Mouse (Mus musculus) liver, postnatal 0 days (tissue): ENCODE measurements around the gene Dusp12. TPM values are rescaled to one million over a fixed set of nuclear protein-coding genes. Genes with fewer than 3 reads are reported as not detected.

Source experiments
- ATAC-seq: fragments of 200-750 bp; cut with Nextera tagmentation; 2 replicates; pipeline ENCODE4 v1.8.0; 2017; ENCODE audit warnings: mild to moderate bottlenecking, moderate library complexity
- DNase-seq: peaks from one replicate; pipeline ENCODE4 v3.0.0-alpha.2; 2016
- H3K27ac ChIP-seq: fragments of 300-500 bp; sonication (generic); 2 replicates; pipeline ENCODE4 v1.5.1; 2014; ENCODE audit warnings: antibody characterized with exemption, moderate library complexity, mild to moderate bottlenecking, low read depth
- H3K27me3 ChIP-seq: fragments of 300-500 bp; sonication (generic); 2 replicates; pipeline ENCODE4 v1.6.1; 2014; ENCODE audit warnings: low read length, control low read depth, mixed read lengths; ENCODE audit not compliant: insufficient read depth
- H3K36me3 ChIP-seq: fragments of 300-500 bp; sonication (generic); replicated peaks from 2 replicates; pipeline ENCODE4 v1.6.1; 2014; ENCODE audit warnings: mild to moderate bottlenecking, control low read depth, low read length, moderate library complexity, mixed read lengths; ENCODE audit not compliant: insufficient read depth
- H3K4me1 ChIP-seq: fragments of 300-500 bp; sonication (generic); 2 replicates; pipeline ENCODE4 v1.6.1; 2014; ENCODE audit warnings: antibody characterized with exemption, mild to moderate bottlenecking, control low read depth; ENCODE audit not compliant: insufficient read depth
- H3K4me2 ChIP-seq: fragments of 300-500 bp; sonication (generic); 2 replicates; pipeline ENCODE4 v1.6.1; 2014; ENCODE audit warnings: low read depth, mild to moderate bottlenecking, low read length, moderate library complexity, mixed read lengths
- H3K4me3 ChIP-seq: fragments of 300-500 bp; sonication (generic); 2 replicates; pipeline ENCODE4 v1.5.1; 2014; ENCODE audit warnings: low read depth, low read length
- H3K9ac ChIP-seq: fragments of 300-500 bp; sonication (generic); replicated peaks from 2 replicates; pipeline ENCODE4 v1.6.1; 2014; ENCODE audit warnings: mild to moderate bottlenecking, moderate library complexity
- H3K9me3 ChIP-seq: fragments of 300-500 bp; sonication (generic); 2 replicates; pipeline ENCODE4 v1.6.1; 2016; ENCODE audit warnings: mild to moderate bottlenecking, control low read depth, low read length, mixed read lengths
- CTCF ChIP-seq: sonication (generic); IDR thresholded peaks from 2 replicates; pipeline ENCODE4 v1.5.1; 2016; ENCODE audit warnings: antibody characterized with exemption, low read depth
- EP300 ChIP-seq: IDR thresholded peaks from 2 replicates; pipeline ENCODE4 v1.6.1; 2016; ENCODE audit warnings: antibody characterized with exemption, low read depth, mild to moderate bottlenecking
- WGBS: fragments of 180-500 bp; shearing (Covaris S2); extraction: QIAGEN DNeasy Blood & Tissue Kit; methylation state at CpG from one replicate; pipeline ENCODE4 v1.1.7; 2014; ENCODE audit not compliant: insufficient replicate concordance; 5-methylcytosine and 5-hydroxymethylcytosine counted together
- polyA plus RNA-seq: library from polyadenylated mRNA; unstranded; fragments of >200 nt; fragmentation: Nextera tagmentation; extraction: Ambion mirVana; gene quantifications from 2 replicates; pipeline ENCODE4 v1.2.1, GENCODE M21; 2015

The Dusp12 gene
- polyA plus RNA-seq, 1 experiment from 2014 or later = 26.1 TPM

GRCm38 (mm10) chr1:170850637-170851624 lies 34.4 kb downstream of the Dusp12 start:
- H3K27ac ChIP-seq = no peak overlapping the region
- DNase-seq (no peak), ATAC-seq (no peak)
- no peaks in the 10 kb centered on the region for H3K27me3 ChIP-seq
- 83% methylated on average over 23 of the region's 23 CpGs for WGBS
- no peak overlapping the region for H3K4me2 ChIP-seq
- H3K36me3 ChIP-seq = peaks cover 29% of the 10 kb centered on the region
- peaks cover 8% of the 10 kb centered on the region for H3K4me1 ChIP-seq
- no peak overlapping the region for H3K9ac ChIP-seq
- H3K4me3 ChIP-seq = no peak overlapping the region
- no peaks in the 10 kb centered on the region for H3K9me3 ChIP-seq
- TF ChIP-seq EP300 = no peak
- no peak for TF ChIP-seq CTCF

- no peak for ATAC-seq
- no peak for DNase-seq
- H3K9me3 ChIP-seq = no peaks in the 10 kb centered on the region
- H3K27me3 ChIP-seq = no peaks in the 10 kb centered on the region
- peaks cover 13% of the 10 kb centered on the region; the same call in 1 of the 2 replicates for H3K4me1 ChIP-seq
- H3K36me3 ChIP-seq = peaks cover 29% of the 10 kb centered on the region
- no peak overlapping the region for H3K27ac ChIP-seq
- WGBS = 58% methylated on average over 2 of the region's 2 CpGs
- no peak overlapping the region for H3K9ac ChIP-seq
- no peak overlapping the region for H3K4me2 ChIP-seq
- no peak for TF ChIP-seq CTCF
- no peak for TF ChIP-seq EP300
- H3K4me3 ChIP-seq = no peak overlapping the region
Observed at GRCm38 (mm10) chr1:170850007-170850406, 35.3 kb downstream of the Dusp12 start.

GRCm38 (mm10) chr1:170845448-170846307 lies 39.7 kb downstream of the Dusp12 start:
- peaks cover 12% of the 10 kb centered on the region; the same call in 1 of the 2 replicates for H3K4me1 ChIP-seq
- TF ChIP-seq CTCF (no peak), EP300 (peak; percentile 88)
- H3K4me2 ChIP-seq = peak overlapping the region; percentile 63
- peak overlapping the region; percentile 39 for H3K9ac ChIP-seq
- WGBS = 20% methylated on average over 10 of the region's 10 CpGs
- ATAC-seq (peak; percentile 93), DNase-seq (peak; percentile 46)
- H3K4me3 ChIP-seq = peak overlapping the region; percentile 1
- no peaks in the 10 kb centered on the region for H3K27me3 ChIP-seq
- H3K9me3 ChIP-seq = no peaks in the 10 kb centered on the region
- H3K27ac ChIP-seq = peak overlapping the region; percentile 77
- H3K36me3 ChIP-seq = peaks cover 14% of the 10 kb centered on the region

- Histone ChIP-seq H3K4me2 (no peak overlapping the region), H3K27ac (no peak overlapping the region), H3K4me3 (no peak overlapping the region), H3K4me1 (peaks cover 12% of the 10 kb centered on the region; the same call in 1 of the 2 replicates), H3K27me3 (no peaks in the 10 kb centered on the region), H3K36me3 (peaks cover 15% of the 10 kb centered on the region), H3K9ac (no peak overlapping the region), H3K9me3 (no peaks in the 10 kb centered on the region)
- no peak for ATAC-seq
- TF ChIP-seq EP300 (no peak), CTCF (peak; percentile 85)
- 71% methylated on average over 8 of the region's 8 CpGs for whole genome bisulfite sequencing
- DNase-seq = peak; percentile 45
Observed at GRCm38 (mm10) chr1:170844380-170844779, 41.0 kb downstream of the Dusp12 start.

- TF ChIP-seq EP300 (no peak), CTCF (peak; percentile 58)
- Histone ChIP-seq H3K27ac (no peak overlapping the region), H3K4me2 (no peak overlapping the region), H3K9ac (no peak overlapping the region), H3K4me3 (no peak overlapping the region), H3K36me3 (peaks cover 16% of the 10 kb centered on the region), H3K4me1 (no peaks in the 10 kb centered on the region), H3K27me3 (no peaks in the 10 kb centered on the region), H3K9me3 (no peaks in the 10 kb centered on the region)
- no peak for ATAC-seq
- DNase-seq = no peak
Observed at GRCm38 (mm10) chr1:170839685-170840084, 45.7 kb downstream of the Dusp12 start.

- TF ChIP-seq EP300 = no peak
- TF ChIP-seq CTCF = no peak
- no peak for ATAC-seq
- Histone ChIP-seq H3K4me1 (no peaks in the 10 kb centered on the region), H3K27ac (no peak overlapping the region), H3K27me3 (no peaks in the 10 kb centered on the region), H3K9ac (no peak overlapping the region), H3K4me2 (no peak overlapping the region), H3K36me3 (peaks cover 24% of the 10 kb centered on the region), H3K4me3 (no peak overlapping the region), H3K9me3 (no peaks in the 10 kb centered on the region)
- WGBS = 89% methylated on average over 9 of the region's 9 CpGs
- DNase-seq = no peak
Observed at GRCm38 (mm10) chr1:170834756-170835155, 50.6 kb downstream of the Dusp12 start.
